Mouse (Mus musculus): ENCODE results near the gene Grin2d. TPM values are rescaled to one million over a fixed set of nuclear protein-coding genes. Genes with fewer than 3 reads are reported as not detected.

Grin2d gene
- polyA plus RNA-seq, 1 experiment from 2014 or later: 0.17 TPM

- WGBS: 10% methylated on average over 17 of the region's 17 CpGs
- Histone ChIP-seq H3K27ac (ENCODE audit: low read length) (no peak overlapping the region), H3K27me3 (ENCODE audit: control insufficient read depth, insufficient read depth, low read length) (peaks cover 41% of the 10 kb centered on the region), H3K36me3 (ENCODE audit: control insufficient read depth, insufficient read depth) (no peaks in the 10 kb centered on the region), H3K9me3 (replicated peaks; ENCODE audit: control insufficient read depth, low read length) (no peaks in the 10 kb centered on the region), H3K4me3 (ENCODE audit: low read length) (peak overlapping the region; percentile 42), H3K9ac (ENCODE audit: low read length) (no peak overlapping the region), H3K4me1 (ENCODE audit: control insufficient read depth, insufficient read depth, low read length) (peaks cover 12% of the 10 kb centered on the region), H3K4me2 (ENCODE audit: low read depth, low read length) (peak overlapping the region; percentile 59)
- no peak for ATAC-seq (replicated peaks; ENCODE audit: extremely low read depth, insufficient read depth, low FRiP score)
These were observed 91.3 kb downstream of the Grin2d start for GRCm38 (mm10) chr7:45786661-45787413.

DNA sequence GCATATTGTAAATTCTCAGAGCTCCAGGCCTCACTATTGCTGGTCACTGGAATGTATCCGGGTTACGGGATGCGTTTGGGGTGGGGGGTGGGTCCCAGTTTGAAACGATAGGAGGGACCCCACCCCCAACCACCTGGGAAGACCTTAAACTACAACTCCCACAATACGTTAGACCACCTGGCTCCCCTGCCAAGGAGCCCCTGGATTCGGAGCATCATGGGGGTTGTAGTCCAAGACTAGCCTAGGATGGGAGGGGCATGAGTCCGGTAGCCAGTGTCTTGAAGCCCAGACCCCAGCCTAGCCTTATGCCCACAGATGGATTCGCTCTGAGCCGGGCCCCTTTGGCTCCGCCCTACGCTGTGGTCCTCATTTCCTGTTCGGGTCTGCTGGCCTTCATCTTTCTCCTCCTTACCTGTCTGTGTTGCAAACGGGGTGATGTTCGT lies 92.0 kb downstream of the Grin2d start:
- peak overlapping the region; percentile 59 for H3K4me2 ChIP-seq (ENCODE audit: low read depth, low read length)
- peaks cover 12% of the 10 kb centered on the region for H3K4me1 ChIP-seq (ENCODE audit: control insufficient read depth, insufficient read depth, low read length)
- no peak overlapping the region; the same call in 1 of the 2 replicates for H3K9ac ChIP-seq (ENCODE audit: low read length)
- no peaks in the 10 kb centered on the region for H3K36me3 ChIP-seq (ENCODE audit: control insufficient read depth, insufficient read depth)
- H3K4me3 ChIP-seq (ENCODE audit: low read length): peak overlapping the region; percentile 42
- peaks cover 41% of the 10 kb centered on the region for H3K27me3 ChIP-seq (ENCODE audit: control insufficient read depth, insufficient read depth, low read length)
- no peaks in the 10 kb centered on the region for H3K9me3 ChIP-seq (replicated peaks; ENCODE audit: control insufficient read depth, low read length)
- under 1% methylated on average over 14 of the region's 14 CpGs for WGBS
- ATAC-seq (replicated peaks; ENCODE audit: extremely low read depth, insufficient read depth, low FRiP score): no peak
- H3K27ac ChIP-seq (ENCODE audit: low read length): no peak overlapping the region

- Histone ChIP-seq H3K9ac (ENCODE audit: low read length) (peak overlapping the region; percentile 37), H3K9me3 (replicated peaks; ENCODE audit: control insufficient read depth, low read length) (no peaks in the 10 kb centered on the region), H3K4me1 (ENCODE audit: control insufficient read depth, insufficient read depth, low read length) (peaks cover 9% of the 10 kb centered on the region), H3K4me3 (ENCODE audit: low read length) (peak overlapping the region; percentile 42), H3K27me3 (ENCODE audit: control insufficient read depth, insufficient read depth, low read length) (peaks cover 41% of the 10 kb centered on the region), H3K36me3 (ENCODE audit: control insufficient read depth, insufficient read depth) (no peaks in the 10 kb centered on the region), H3K4me2 (ENCODE audit: low read depth, low read length) (peak overlapping the region; percentile 59), H3K27ac (ENCODE audit: low read length) (no peak overlapping the region)
- 1% methylated on average over 38 of the region's 42 CpGs for WGBS
- no peak for ATAC-seq (replicated peaks; ENCODE audit: extremely low read depth, insufficient read depth, low FRiP score)
These were observed 92.6 kb downstream of the Grin2d start for GRCm38 (mm10) chr7:45785388-45786135.

DNA sequence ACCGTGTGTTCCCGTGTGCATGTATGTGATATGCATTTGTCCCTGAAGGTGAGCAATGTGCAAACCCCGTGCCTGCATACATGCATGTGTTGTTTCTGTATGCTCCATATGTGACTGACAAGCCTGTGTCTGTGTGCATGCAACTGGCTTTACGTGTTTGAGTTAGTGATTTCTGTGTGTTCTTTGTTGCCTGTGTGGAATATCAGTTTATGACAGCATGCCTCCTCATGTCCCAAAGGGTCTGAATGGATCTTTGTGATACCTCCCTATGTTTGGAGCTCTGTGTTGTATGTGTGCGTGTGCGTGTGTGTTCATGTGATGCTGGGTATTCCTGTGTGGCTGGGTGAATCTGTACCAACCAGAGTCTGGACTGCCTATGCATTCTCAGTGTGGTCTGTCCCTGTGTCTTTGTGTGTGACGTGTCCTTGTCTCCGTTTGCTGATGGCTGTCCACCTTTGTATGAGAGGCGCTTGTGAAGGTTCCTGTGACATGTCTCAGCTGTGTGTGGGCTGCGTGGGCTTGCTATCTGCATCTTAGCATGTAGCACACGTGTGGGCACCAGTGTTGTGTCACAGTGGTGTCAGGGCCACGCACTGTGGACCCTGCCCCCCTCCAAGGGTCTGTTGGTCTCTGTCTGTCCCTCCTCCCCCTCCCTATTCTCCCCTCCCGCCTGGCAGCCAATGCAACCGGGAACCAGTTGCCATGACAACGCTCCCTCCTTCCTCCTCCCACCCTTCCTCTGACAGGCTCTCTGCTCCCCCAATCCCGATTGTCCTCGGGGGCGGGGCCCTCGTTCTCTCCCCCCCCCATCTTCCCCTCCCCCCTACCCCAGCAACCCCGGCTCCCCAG lies 93.4 kb downstream of the Grin2d start, which contains the start of gene Sult2b1:
Sult2b1 (minus strand) TSS at position 146 of the 849 bp plus-strand sequence.
- H3K27ac ChIP-seq (ENCODE audit: low read length): no peak within 1 kb of the TSS
- no peak for ATAC-seq (replicated peaks; ENCODE audit: extremely low read depth, insufficient read depth, low FRiP score)
- peak within 1 kb of the TSS; percentile 75 for H3K9ac ChIP-seq (ENCODE audit: low read length)
- H3K9me3 ChIP-seq (replicated peaks; ENCODE audit: control insufficient read depth, low read length): no peaks in the 10 kb centered on the region
- peak within 1 kb of the TSS; percentile 92 for H3K4me2 ChIP-seq (ENCODE audit: low read depth, low read length)
- no peaks in the 10 kb centered on the region for H3K36me3 ChIP-seq (ENCODE audit: control insufficient read depth, insufficient read depth)
- H3K27me3 ChIP-seq (ENCODE audit: control insufficient read depth, insufficient read depth, low read length): peaks cover 41% of the 10 kb centered on the region
- WGBS: 23% methylated on average over 20 of the region's 20 CpGs
- peaks cover 8% of the 10 kb centered on the region for H3K4me1 ChIP-seq (ENCODE audit: control insufficient read depth, insufficient read depth, low read length)
- peak within 1 kb of the TSS; percentile 56 for H3K4me3 ChIP-seq (ENCODE audit: low read length)

GRCm38 (mm10) chr7:45783511-45784091 lies 94.6 kb downstream of the Grin2d start, which contains the start of gene Lmtk3:
Gene Lmtk3, plus strand, starts transcription at chr7:45783738.
- peaks cover 8% of the 10 kb centered on the region for H3K4me1 ChIP-seq (ENCODE audit: control insufficient read depth, insufficient read depth, low read length)
- peaks cover 41% of the 10 kb centered on the region for H3K27me3 ChIP-seq (ENCODE audit: control insufficient read depth, insufficient read depth, low read length)
- H3K9me3 ChIP-seq (replicated peaks; ENCODE audit: control insufficient read depth, low read length): no peaks in the 10 kb centered on the region
- peak; percentile 70 for ATAC-seq (replicated peaks; ENCODE audit: extremely low read depth, insufficient read depth, low FRiP score)
- H3K9ac ChIP-seq (ENCODE audit: low read length): peak within 1 kb of the TSS; percentile 75
- 1% methylated on average over 38 of the region's 38 CpGs for WGBS
- no peak within 1 kb of the TSS for H3K27ac ChIP-seq (ENCODE audit: low read length)
- peak within 1 kb of the TSS; percentile 92 for H3K4me2 ChIP-seq (ENCODE audit: low read depth, low read length)
- H3K36me3 ChIP-seq (ENCODE audit: control insufficient read depth, insufficient read depth): no peaks in the 10 kb centered on the region
- peak within 1 kb of the TSS; percentile 56 for H3K4me3 ChIP-seq (ENCODE audit: low read length)

GRCm38 (mm10) chr7:45782271-45782670 lies 95.9 kb downstream of the Grin2d start:
- 46% methylated on average over 4 of the region's 4 CpGs for WGBS
- H3K4me3 ChIP-seq (ENCODE audit: low read length): no peak overlapping the region
- ATAC-seq (replicated peaks; ENCODE audit: extremely low read depth, insufficient read depth, low FRiP score): no peak

More at GRCm38 (mm10) chr7:45782271-45782670, 95.9 kb downstream of the Grin2d start:
- Histone ChIP-seq H3K4me2 (ENCODE audit: low read depth, low read length) (no peak overlapping the region), H3K9me3 (replicated peaks; ENCODE audit: control insufficient read depth, low read length) (no peaks in the 10 kb centered on the region), H3K36me3 (ENCODE audit: control insufficient read depth, insufficient read depth) (no peaks in the 10 kb centered on the region), H3K27me3 (ENCODE audit: control insufficient read depth, insufficient read depth, low read length) (peaks cover 38% of the 10 kb centered on the region), H3K27ac (ENCODE audit: low read length) (no peak overlapping the region), H3K4me1 (ENCODE audit: control insufficient read depth, insufficient read depth, low read length) (peaks cover 8% of the 10 kb centered on the region), H3K9ac (ENCODE audit: low read length) (no peak overlapping the region)

Other genes with a start within 250 kb of the Grin2d start
- gene Mamstr, start 238.4 kb downstream of the Grin2d start, polyA plus RNA-seq (2015; fragmentation: Nextera tagmentation; extraction: Ambion mirVana): 7.6 and 9.0 TPM in 2 replicates
- gene Fut2, start 212.0 kb downstream of the Grin2d start, polyA plus RNA-seq (2015; fragmentation: Nextera tagmentation; extraction: Ambion mirVana): 1.5 and 1.6 TPM in 2 replicates
- 0.22 and 0.36 TPM in 2 replicates for gene Ntn5, start 194.4 kb downstream of the Grin2d start, polyA plus RNA-seq (2015; fragmentation: Nextera tagmentation; extraction: Ambion mirVana)
- 0.33 and 0.65 TPM in 2 replicates for gene Sec1, start 184.0 kb downstream of the Grin2d start, polyA plus RNA-seq (2015; fragmentation: Nextera tagmentation; extraction: Ambion mirVana)
- 4.2 and 5.1 TPM in 2 replicates for gene Car11, start 178.5 kb downstream of the Grin2d start, polyA plus RNA-seq (2015; fragmentation: Nextera tagmentation; extraction: Ambion mirVana)
- 3.0 and 3.6 TPM in 2 replicates for gene Dbp, start 173.3 kb downstream of the Grin2d start, polyA plus RNA-seq (2015; fragmentation: Nextera tagmentation; extraction: Ambion mirVana)
- gene Rpl18, start 162.9 kb downstream of the Grin2d start, polyA plus RNA-seq (2015; fragmentation: Nextera tagmentation; extraction: Ambion mirVana): 520 and 591 TPM in 2 replicates
- gene Sphk2, start 160.4 kb downstream of the Grin2d start, polyA plus RNA-seq (2015; fragmentation: Nextera tagmentation; extraction: Ambion mirVana): 18.9 and 19.1 TPM in 2 replicates
- 0.39 and 0.84 TPM in 2 replicates for gene Fam83e, start 157.2 kb downstream of the Grin2d start, polyA plus RNA-seq (2015; fragmentation: Nextera tagmentation; extraction: Ambion mirVana)
- gene Spaca4, start 152.6 kb downstream of the Grin2d start, polyA plus RNA-seq (2015; fragmentation: Nextera tagmentation; extraction: Ambion mirVana): not detected in 2 replicates
- gene Lmtk3, start 94.6 kb downstream of the Grin2d start, polyA plus RNA-seq (2015; fragmentation: Nextera tagmentation; extraction: Ambion mirVana): 0.53 and 0.57 TPM in 2 replicates
- gene Sult2b1, start 93.7 kb downstream of the Grin2d start, polyA plus RNA-seq (2015; fragmentation: Nextera tagmentation; extraction: Ambion mirVana): 0.66 and 0.72 TPM in 2 replicates
- 90.8 and 90.9 TPM in 2 replicates for gene Cyth2, start 63.8 kb downstream of the Grin2d start, polyA plus RNA-seq (2015; fragmentation: Nextera tagmentation; extraction: Ambion mirVana)
- 0.50 and 0.57 TPM in 2 replicates for gene Kcnj14, start 53.6 kb downstream of the Grin2d start, polyA plus RNA-seq (2015; fragmentation: Nextera tagmentation; extraction: Ambion mirVana)
- 38.1 and 40.2 TPM in 2 replicates for gene Grwd1, start 47.4 kb downstream of the Grin2d start, polyA plus RNA-seq (2015; fragmentation: Nextera tagmentation; extraction: Ambion mirVana)
- 64.9 and 76.1 TPM in 2 replicates for gene Kdelr1, start 5.6 kb downstream of the Grin2d start, polyA plus RNA-seq (2015; fragmentation: Nextera tagmentation; extraction: Ambion mirVana)
- gene Syngr4, start 18.3 kb upstream of the Grin2d start, polyA plus RNA-seq (2015; fragmentation: Nextera tagmentation; extraction: Ambion mirVana): 0.91 and 1.4 TPM in 2 replicates
- gene Tmem143, start 18.6 kb upstream of the Grin2d start, polyA plus RNA-seq (2015; fragmentation: Nextera tagmentation; extraction: Ambion mirVana): 8.8 TPM in 2 replicates
- gene Emp3, start 43.0 kb upstream of the Grin2d start, polyA plus RNA-seq (2015; fragmentation: Nextera tagmentation; extraction: Ambion mirVana): 87.4 and 92.8 TPM in 2 replicates
- gene Ccdc114, start 45.7 kb upstream of the Grin2d start, polyA plus RNA-seq (2015; fragmentation: Nextera tagmentation; extraction: Ambion mirVana): 3.8 and 3.9 TPM in 2 replicates
- 0.11 and 0.12 TPM in 2 replicates for gene Abcc6, start 151.9 kb upstream of the Grin2d start, polyA plus RNA-seq (2015; fragmentation: Nextera tagmentation; extraction: Ambion mirVana)
- 35.9 and 36.2 TPM in 2 replicates for gene Nomo1, start 155.3 kb upstream of the Grin2d start, polyA plus RNA-seq (2015; fragmentation: Nextera tagmentation; extraction: Ambion mirVana)
- 10.4 and 10.5 TPM in 2 replicates for gene Kcnj11, start 222.4 kb upstream of the Grin2d start, polyA plus RNA-seq (2015; fragmentation: Nextera tagmentation; extraction: Ambion mirVana)

All from heart, embryonic 16.5 days (tissue).